Comparison of ENCODE assay signal across 14 mouse cellular contexts in genomic region chr13:95685736-95686135, GRCm38 (mm10). TPM values are rescaled to one million over a fixed set of nuclear protein-coding genes. Genes with fewer than 3 reads are reported as not detected.
A peak's percentile ranks its signal among the peaks of the same experiment; 100 is the strongest.
DNase-seq lines count a peak whose midpoint lies in the region; ATAC-seq and TF ChIP-seq lines count a peak whose summit lies in the region.
"Had no signal": no experiment of that assay in that cellular context is flagged by ENCODE, and none has a peak within 500 bp of the region (broad histone marks: within the 10 kb centered on the region; RNA-seq: fewer than 3 reads in every experiment).

No protein-coding gene starts in this region.

- peak; percentile 90 for DNase-seq in CH12.LX (ENCODE audit: extremely low read depth)
- peak; percentile 84 for DNase-seq in induced T-regulatory cell, adult 2 months (ENCODE audit: low read depth)
- peak; percentile 45 for DNase-seq in thymus, postnatal 14 days
- DNase-seq in left cerebral cortex, postnatal 4 days, result no peak
- DNase-seq in heart, postnatal 25 days (ENCODE audit: low spot score), result no peak
- DNase-seq in adrenal gland, adult 8-10 months, result no peak
- DNase-seq: cerebellum, adult 2 months; heart, postnatal 14 days; kidney, adult 18-20 months; midbrain, embryonic 14.5 days had no signal

- TF ChIP-seq POLR2A in CH12.LX (IDR thresholded peaks at IDR 0.05; ENCODE audit: low read depth, low read length), result no peak

- no peaks in the 10 kb centered on the region for H3K36me3 ChIP-seq in CH12.LX (replicated peaks in 1 of 2; ENCODE audit: control insufficient read depth in 1 of 2, insufficient read depth in 1 of 2, low read length in 1 of 2)

- in situ Hi-C loops in CH12.LX (cut with MboI; ENCODE audit: low pct_ligation_motif_present, low pct_unique_long_range_greater_than_20kb, low sequenced_read_pairs), result no loop called here

- H3K9me3 ChIP-seq in CH12.LX (replicated peaks; ENCODE audit: low read length), result no peaks in the 10 kb centered on the region
- H3K9me3 ChIP-seq: embryonic facial prominence, embryonic 10.5 days; forebrain, embryonic 13.5 days had no signal

- intact Hi-C loops in left cerebral cortex, postnatal 4 days (cut with DNase I), result no loop called here
- intact Hi-C loops in heart, postnatal 25 days (cut with DNase I), result no loop called here

- H3K27ac ChIP-seq in CH12.LX (ENCODE audit: insufficient read depth, low read depth), result no peak overlapping the region
- H3K27ac ChIP-seq: embryonic facial prominence, embryonic 10.5 days; forebrain, embryonic 13.5 days had no signal

- peaks cover 1% of the 10 kb centered on the region for H3K27me3 ChIP-seq in CH12.LX (replicated peaks)
- H3K27me3 ChIP-seq: forebrain, embryonic 13.5 days; Patski had no signal

- peaks cover 7 to 18% of the 10 kb centered on the region in 2 experiments; a peak in 3 of 4 replicates for H3K4me1 ChIP-seq in CH12.LX (ENCODE audit: control insufficient read depth in 1 of 2, insufficient read depth in 2 of 2)
- H3K4me1 ChIP-seq: forebrain, embryonic 13.5 days had no signal

- TF ChIP-seq RAD21 in CH12.LX (IDR thresholded peaks at IDR 0.05; ENCODE audit: low read depth, low read length), result no peak; the same call in 1 of the 2 replicates

- dilution Hi-C loops in CH12.LX (cut with MboI; ENCODE audit: extremely low pct_ligation_motif_present, extremely low pct_unique_long_range_greater_than_20kb, low sequenced_read_pairs), result no loop called here

- H3K79me2 ChIP-seq in CH12.LX (replicated peaks; ENCODE audit: control insufficient read depth, extremely low read depth, insufficient read depth, poor library complexity, severe bottlenecking), result no peaks in the 10 kb centered on the region

- peak; percentile 88 for ATAC-seq in monocyte, adult 5-6 weeks (replicated peaks; ENCODE audit: insufficient number of reproducible peaks, low FRiP score, low TSS enrichment, poor library complexity, severe bottlenecking)
- ATAC-seq: forebrain, embryonic 13.5 days; Patski had no signal

- TF ChIP-seq EP300 in CH12.LX (IDR thresholded peaks at IDR 0.05; ENCODE audit: low read length), result peak; percentile 95

- H3K4me2 ChIP-seq in CH12.LX (ENCODE audit: insufficient read depth, low read depth, poor library complexity, severe bottlenecking), result 0 out of 2 replicates have a peak overlapping the region, but pooled peaks have one; percentile 37
- H3K4me2 ChIP-seq: forebrain, embryonic 13.5 days had no signal

- TF ChIP-seq CTCF in CH12.LX (conservative IDR thresholded peaks at IDR 0.05 in 1 of 2, IDR thresholded peaks at IDR 0.05 in 1 of 2; ENCODE audit: low read depth in 2 of 2, low read length in 2 of 2), result no peak

- no peak overlapping the region for H3K4me3 ChIP-seq in CH12.LX (replicated peaks in 1 of 3; ENCODE audit: low read depth in 2 of 3, low read length in 2 of 3, poor library complexity in 1 of 3)
- H3K4me3 ChIP-seq: embryonic facial prominence, embryonic 10.5 days; forebrain, embryonic 13.5 days had no signal

- H3K9ac ChIP-seq in CH12.LX (ENCODE audit: insufficient read depth, low read depth), result no peak overlapping the region
- H3K9ac ChIP-seq: forebrain, embryonic 13.5 days had no signal

TF ChIP-seq in CH12.LX, 34 proteins besides CTCF, POLR2A, EP300 and RAD21:
- TF ChIP-seq BHLHE40 (IDR thresholded peaks at IDR 0.05; ENCODE audit: low read depth, low read length), result peak; percentile 77
- peak; percentile 47; the same call in 1 of the 2 replicates for TF ChIP-seq CHD2 (IDR thresholded peaks at IDR 0.05; ENCODE audit: low read length)
- TF ChIP-seq KAT2A (IDR thresholded peaks at IDR 0.05; ENCODE audit: insufficient replicate concordance, low read length), result 0 out of 2 replicates have a peak, but pooled peaks have one; percentile 22
- TF ChIP-seq HCFC1 (IDR thresholded peaks at IDR 0.05; ENCODE audit: low read depth, low read length), result no peak
- TF ChIP-seq JUN (IDR thresholded peaks at IDR 0.05; ENCODE audit: insufficient read depth, low read depth, low read length), result peak; percentile 29
- TF ChIP-seq JUND (conservative IDR thresholded peaks at IDR 0.05; ENCODE audit: low read depth, low read length), result 0 out of 2 replicates have a peak, but pooled peaks have one; percentile 12
- peak; percentile 67 for TF ChIP-seq ELF1 (IDR thresholded peaks at IDR 0.05; ENCODE audit: low read depth, low read length)
- TF ChIP-seq ETS1 (conservative IDR thresholded peaks at IDR 0.05; ENCODE audit: low read depth, low read length), result peak; percentile 75
- peak; percentile 78 for TF ChIP-seq IRF4 (IDR thresholded peaks at IDR 0.05; ENCODE audit: low read depth, low read length)
- TF ChIP-seq MAFK (IDR thresholded peaks at IDR 0.05; ENCODE audit: insufficient replicate concordance, low read length), result 0 out of 2 replicates have a peak, but pooled peaks have one; percentile 39
- no peak for TF ChIP-seq TBP (conservative IDR thresholded peaks at IDR 0.05; ENCODE audit: low read depth, low read length)
- peak; percentile 75; the same call in 1 of the 2 replicates for TF ChIP-seq SIN3A (IDR thresholded peaks at IDR 0.05; ENCODE audit: low read length)
- TF ChIP-seq ZMIZ1 (IDR thresholded peaks at IDR 0.05; ENCODE audit: low read depth, low read length), result no peak
- TF ChIP-seq MXI1 (IDR thresholded peaks at IDR 0.05; ENCODE audit: low read depth, low read length), result no peak
- TF ChIP-seq MYC (IDR thresholded peaks at IDR 0.05; ENCODE audit: low read depth, low read length), result 0 out of 2 replicates have a peak, but pooled peaks have one; percentile 42
- peak; percentile 50; the same call in 1 of the 2 replicates for TF ChIP-seq TCF12 (IDR thresholded peaks at IDR 0.05; ENCODE audit: low read depth, low read length)
- peak; percentile 62; the same call in 1 of the 2 replicates for TF ChIP-seq RCOR1 (conservative IDR thresholded peaks at IDR 0.05; ENCODE audit: low read depth, low read length)
- TF ChIP-seq MAX (IDR thresholded peaks at IDR 0.05; ENCODE audit: low read length), result peak; percentile 33; the same call in 1 of the 2 replicates

RNA-seq across cellular contexts. Expression of gene F2rl2, which starts 10.9 kb away (rescaled TPM):
- total RNA-seq in CH12.LX (2012; rRNA removed) (not detected in 2 replicates), CH12.LX (2014; rRNA removed) (0.08 TPM in 1 of 2 replicates, not detected in the other)
- polyA plus RNA-seq in CH12.LX (2012; ENCODE audit: insufficient read length, low read depth), result not detected in 2 replicates
- total RNA-seq in monocyte, adult 5-6 weeks (2017), result 2.1 to 10.0 TPM (median 3.9 TPM) in 3 replicates
- under 1 TPM; 0.54 to 0.72 TPM for total RNA-seq in left cerebral cortex, postnatal 4 days (2021)
- total RNA-seq in heart, postnatal 25 days (2021), result under 1 TPM in 1 of 2 experiments, not detected in 1; 0.14 TPM
- total RNA-seq in adrenal gland, adult 8-10 months (2022), result under 1 TPM in 1 of 4 experiments, not detected in 3; 0.10 TPM
- polyA plus RNA-seq: Patski had no signal

Comparison
In these comparisons a context has a peak if more than half of its experiments do, and no peak if none do; other contexts are left out.
1. DNase-seq: peak in CH12.LX (single experiment), induced T-regulatory cell, adult 2 months (single experiment) and thymus, postnatal 14 days (single experiment); none in left cerebral cortex, postnatal 4 days (single experiment), heart, postnatal 25 days (single experiment) and adrenal gland, adult 8-10 months (single experiment).